Mouse (Mus musculus): ENCODE data around the gene Hdac5.
A peak's percentile ranks its signal among the peaks of the same experiment; 100 is the strongest.

The Hdac5 gene

DNA sequence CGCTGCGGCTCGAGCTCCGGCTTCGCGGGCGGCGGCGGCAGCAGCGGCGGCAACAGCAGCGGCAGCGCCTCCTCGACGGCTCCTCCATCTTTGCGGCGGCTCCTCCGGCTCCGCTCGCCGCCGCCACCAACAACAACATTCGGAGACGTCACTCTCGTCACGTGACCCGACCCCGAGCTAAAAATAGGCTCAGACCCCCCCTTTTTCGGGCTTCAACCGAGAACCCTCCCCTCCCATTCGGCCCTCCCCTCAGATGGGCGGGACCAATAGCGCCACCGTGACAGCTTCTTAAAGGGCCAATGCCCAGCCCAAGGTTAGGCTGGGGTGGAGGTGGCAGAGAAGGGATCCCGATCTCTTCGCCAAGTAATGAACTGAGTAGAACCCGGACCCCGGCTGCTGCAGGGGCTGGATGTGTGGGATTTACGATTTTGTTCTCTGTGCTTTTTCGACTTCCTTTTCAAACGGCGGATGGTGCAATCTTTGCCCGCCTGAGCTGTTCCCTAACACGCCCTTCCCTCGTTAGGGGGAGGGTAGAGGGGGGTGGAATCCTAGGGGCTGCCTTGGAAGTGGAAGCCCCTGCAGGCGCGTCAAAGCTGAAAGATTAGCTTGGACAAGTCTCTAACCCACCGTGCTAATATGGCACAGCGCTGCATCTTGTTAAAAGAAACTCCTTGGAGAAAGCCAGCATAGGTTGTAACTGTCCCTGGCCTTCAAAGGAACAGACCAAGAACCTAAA, at the start of gene Hdac5:
Hdac5 (minus strand) TSS at position 161 of the 736 bp plus-strand sequence.
- DNase-seq (ENCODE audit: low spot score in 2 of 2): peak; percentile 99

GRCm38 (mm10) chr11:102279595-102279994, 49.6 kb upstream of the Hdac5 start:
- no peak for DNase-seq (ENCODE audit: low spot score in 2 of 2)

GRCm38 (mm10) chr11:102277754-102278153, 47.8 kb upstream of the Hdac5 start:
- no peak for DNase-seq (ENCODE audit: low spot score in 2 of 2)

- peak in 1 of 2 experiments; percentile 45 for DNase-seq (ENCODE audit: low spot score in 2 of 2)
These were observed 46.5 kb upstream of the Hdac5 start for GRCm38 (mm10) chr11:102276411-102276915.

- DNase-seq (ENCODE audit: low spot score in 2 of 2): no peak
These were observed 38.7 kb upstream of the Hdac5 start, which contains the start of gene Asb16 for GRCm38 (mm10) chr11:102268520-102269244. TSS of gene Asb16 (plus strand) at chr11:102268743.

GRCm38 (mm10) chr11:102267480-102267879, 37.5 kb upstream of the Hdac5 start:
- peak; percentile 80 to 83 for DNase-seq (ENCODE audit: low spot score in 2 of 2)

DNA sequence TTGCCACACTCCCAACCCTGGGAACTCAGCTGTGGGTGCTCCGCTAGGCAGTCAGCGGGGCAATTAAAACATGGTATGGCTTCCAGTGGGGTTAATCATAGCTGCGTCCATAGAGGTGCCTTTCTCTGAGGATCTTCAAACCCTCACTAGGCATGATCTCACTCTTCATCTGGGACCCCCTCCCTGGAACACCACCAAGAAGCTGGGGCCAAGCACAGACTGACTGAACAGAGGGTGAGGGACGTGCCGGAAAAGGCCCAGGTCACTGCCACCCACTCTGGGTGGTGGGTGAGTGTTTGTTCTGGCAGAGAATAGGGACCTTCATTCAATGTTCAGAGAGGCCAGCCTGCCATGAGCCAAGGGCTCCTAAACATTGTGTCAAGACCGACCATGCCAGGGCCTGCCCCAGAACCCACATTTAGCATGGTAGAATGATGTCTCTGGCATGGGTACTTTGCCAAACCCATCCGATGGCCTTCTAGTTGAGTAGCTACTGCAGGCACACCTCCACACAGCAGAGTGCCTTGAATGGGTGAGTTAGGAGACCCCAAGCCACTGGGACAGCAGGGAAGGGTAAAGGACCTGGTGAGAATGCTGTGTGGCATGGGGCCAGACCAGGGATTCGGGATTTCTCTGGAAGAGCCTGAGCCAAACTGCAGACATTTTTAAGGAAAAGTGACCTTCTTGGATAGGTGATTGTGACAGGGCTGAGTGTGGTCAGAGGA, 36.8 kb upstream of the Hdac5 start:
- no peak for DNase-seq (ENCODE audit: low spot score in 2 of 2)

GRCm38 (mm10) chr11:102265816-102266215, 35.9 kb upstream of the Hdac5 start:
- DNase-seq (ENCODE audit: low spot score in 2 of 2): no peak

DNA sequence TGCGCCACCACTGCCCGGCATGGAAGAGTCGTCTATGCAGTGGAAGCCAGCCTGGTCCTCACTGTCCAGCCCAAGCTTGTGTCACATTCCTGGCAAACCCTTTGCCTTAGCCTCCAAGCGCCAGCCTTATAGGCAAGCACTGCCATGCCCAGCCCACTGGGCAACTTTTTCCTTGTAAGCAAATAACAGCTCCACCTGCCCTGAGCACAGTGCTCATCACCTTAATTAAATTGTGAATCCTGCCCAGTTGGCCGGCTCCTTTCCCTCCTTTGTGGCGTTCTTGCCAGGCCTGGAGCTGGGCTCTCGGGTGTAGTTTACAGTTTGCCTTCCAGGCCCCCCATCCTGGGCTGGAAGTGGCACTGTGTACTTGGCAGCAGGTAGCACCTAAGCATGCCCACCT, 33.2 kb upstream of the Hdac5 start:
- DNase-seq (ENCODE audit: low spot score in 2 of 2): no peak

DNA sequence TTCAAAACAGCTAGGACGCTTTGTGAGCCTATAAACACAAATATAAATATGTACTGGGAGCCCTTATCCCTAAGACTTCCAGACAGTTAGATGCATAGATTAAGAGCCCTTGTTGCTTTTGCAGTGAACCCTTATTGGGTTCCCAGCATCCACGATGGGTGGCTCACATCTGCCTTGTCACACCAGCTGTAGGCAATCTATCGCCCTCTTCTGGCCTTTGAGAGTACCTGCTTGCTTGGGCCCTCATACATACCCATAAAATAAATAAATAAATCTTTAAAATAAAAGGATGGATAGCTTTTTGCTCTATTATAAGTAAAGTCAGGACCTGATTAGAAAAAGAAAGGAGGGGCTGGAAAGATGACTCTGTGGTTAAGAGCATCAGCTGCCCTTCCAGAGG, 28.6 kb upstream of the Hdac5 start:
- DNase-seq (ENCODE audit: low spot score in 2 of 2): no peak

- no peak for DNase-seq (ENCODE audit: low spot score in 2 of 2)
These were observed 28.1 kb upstream of the Hdac5 start for GRCm38 (mm10) chr11:102258095-102258494.

GRCm38 (mm10) chr11:102257514-102257913, 27.5 kb upstream of the Hdac5 start:
- peak in 1 of 2 experiments; percentile 35 for DNase-seq (ENCODE audit: low spot score in 2 of 2)

DNA sequence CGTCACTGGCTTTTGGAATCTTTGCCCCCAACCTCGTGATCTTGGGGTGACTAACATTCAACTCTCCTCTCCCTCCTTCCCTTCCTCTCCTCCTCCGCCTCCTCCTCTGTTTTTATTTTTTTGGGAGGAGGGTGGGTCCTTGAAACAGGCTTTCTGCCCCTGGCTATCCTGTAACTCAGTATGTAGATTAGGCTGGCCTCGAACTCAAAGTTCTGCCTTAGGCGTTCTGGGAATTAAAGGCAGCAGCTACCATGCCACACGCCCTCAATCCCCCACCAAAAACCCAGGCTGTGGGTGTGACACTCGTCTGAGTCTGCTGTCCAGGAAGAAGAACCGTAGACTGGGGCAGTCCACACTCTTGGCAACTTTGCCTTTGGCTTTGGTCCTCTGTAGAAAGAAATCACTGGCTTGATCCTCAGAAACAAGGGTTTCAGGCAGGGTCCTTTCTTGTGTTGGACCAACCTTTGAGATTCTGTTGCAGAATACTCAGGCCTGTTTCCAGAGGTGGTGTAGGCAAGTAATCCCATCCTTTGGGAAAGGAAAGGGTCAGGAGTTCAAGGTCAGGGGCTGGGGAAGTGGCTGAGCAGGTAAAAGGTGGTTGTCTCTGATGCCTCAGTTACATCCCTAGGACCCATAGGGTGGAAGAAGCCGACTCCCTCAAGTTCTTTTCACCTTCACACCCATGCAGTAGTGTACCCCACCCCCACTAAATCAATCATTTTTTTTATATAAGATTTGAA, 19.6 kb upstream of the Hdac5 start:
- no peak for DNase-seq (ENCODE audit: low spot score in 2 of 2)

DNA sequence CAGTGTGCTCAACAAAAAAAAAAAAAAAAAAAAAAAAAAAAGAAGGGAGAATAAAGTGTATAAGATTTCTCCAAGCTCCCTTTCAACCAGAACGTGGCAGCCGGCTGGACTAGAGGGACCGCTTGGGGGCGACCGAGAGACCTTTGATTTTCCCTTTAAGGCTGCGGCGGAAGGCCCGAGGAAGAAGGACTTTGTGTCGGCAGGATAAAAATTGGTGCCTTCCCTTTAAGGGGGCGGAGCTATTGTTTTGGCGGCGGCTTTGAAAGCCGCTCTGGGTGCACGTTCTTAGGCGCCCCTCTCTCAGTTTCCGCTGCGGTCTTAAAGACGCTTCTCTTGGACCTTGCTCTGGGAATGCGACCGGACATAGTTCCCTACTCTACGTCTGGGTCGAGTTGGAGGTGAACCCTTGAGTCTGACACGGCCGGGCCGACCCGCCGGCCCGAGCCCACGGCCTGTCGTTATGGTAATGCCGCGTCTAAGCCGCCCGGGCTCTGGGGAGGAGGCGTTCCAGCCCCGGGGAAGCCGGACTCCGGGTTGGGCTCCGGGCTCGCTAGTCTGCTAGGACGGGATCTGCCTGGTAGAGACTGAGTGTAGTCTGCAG, 18.8 kb upstream of the Hdac5 start, which contains the start of gene BC030867:
BC030867 (plus strand) TSS at position 253 of the 601 bp plus-strand sequence.
- DNase-seq (ENCODE audit: low spot score in 2 of 2): peak; percentile 93 to 95

DNA sequence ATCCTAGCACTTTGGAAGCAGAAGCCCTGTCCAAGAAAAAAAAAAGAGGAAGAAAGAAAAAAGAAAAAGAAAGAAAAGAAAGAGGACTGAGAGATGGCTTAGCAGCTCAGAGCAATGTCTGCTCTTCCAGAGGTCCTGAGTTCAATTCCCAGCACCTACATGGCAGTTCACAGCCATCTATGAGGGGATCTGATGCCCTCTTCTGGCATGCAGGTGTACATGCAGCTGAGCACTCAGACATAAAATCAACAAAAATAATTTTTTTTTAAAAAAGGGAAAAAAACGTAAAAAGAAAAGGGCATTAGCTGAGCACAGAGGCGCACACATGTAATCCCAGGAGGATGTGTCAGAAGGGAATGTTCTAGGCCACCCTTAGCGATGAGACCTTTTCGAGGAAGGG, 16.9 kb upstream of the Hdac5 start:
- no peak for DNase-seq (ENCODE audit: low spot score in 2 of 2)

GRCm38 (mm10) chr11:102246273-102246635, 16.3 kb upstream of the Hdac5 start:
- DNase-seq (ENCODE audit: low spot score in 2 of 2): no peak

DNA sequence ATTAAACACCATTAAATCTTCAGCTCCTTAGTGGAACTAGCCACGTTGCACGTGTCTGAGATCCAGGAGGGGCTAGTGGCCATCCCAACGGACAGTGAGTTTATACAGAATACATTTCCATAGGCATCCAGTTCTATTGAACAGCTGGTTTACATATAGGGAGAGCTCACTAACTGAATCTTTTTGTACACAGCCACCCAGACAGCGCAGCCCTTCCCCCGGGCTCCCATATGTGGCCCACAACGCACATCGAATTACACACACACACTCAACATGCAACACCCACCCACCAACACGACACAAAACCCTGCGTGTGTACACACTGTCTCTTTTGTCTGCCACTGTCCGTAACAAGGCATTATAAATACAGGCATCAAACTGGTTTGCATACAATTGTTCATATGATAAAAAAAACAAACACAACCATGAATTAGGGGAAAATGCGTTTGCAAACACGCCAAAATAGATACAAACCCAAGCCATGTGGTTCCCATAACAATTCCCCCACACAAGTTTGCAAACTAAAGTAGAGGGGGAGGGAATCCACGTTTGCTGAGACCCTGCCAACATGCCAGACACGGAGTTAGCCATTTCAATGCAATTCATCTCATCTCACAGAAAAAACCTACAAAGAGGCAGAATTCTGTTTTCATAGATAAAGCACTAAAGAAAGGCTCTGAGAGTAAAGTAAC, 15.8 kb upstream of the Hdac5 start:
- DNase-seq (ENCODE audit: low spot score in 2 of 2): no peak

GRCm38 (mm10) chr11:102244926-102245449, 15.0 kb upstream of the Hdac5 start:
- DNase-seq (ENCODE audit: low spot score in 2 of 2): peak; percentile 85 to 90

DNA sequence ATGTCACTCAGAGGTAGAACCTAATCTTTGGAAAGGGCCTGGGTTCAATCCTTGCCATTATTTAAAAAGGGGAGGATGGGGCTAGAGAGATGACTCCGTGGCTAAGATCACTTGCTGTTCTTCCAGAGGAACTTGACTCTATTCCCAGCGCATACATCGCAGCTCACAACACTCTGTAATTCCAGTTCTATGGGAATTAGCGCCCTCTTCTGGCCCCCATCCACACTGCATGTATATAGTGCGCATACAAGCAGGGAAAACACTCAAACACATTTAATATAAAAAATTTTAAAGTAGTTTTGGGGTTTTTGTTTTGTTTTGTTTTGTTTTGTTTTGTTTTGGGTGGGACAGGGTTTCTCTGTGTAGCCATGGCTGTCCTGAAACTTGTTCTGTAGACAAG, 11.9 kb upstream of the Hdac5 start:
- no peak for DNase-seq (ENCODE audit: low spot score in 2 of 2)

GRCm38 (mm10) chr11:102241246-102241645, 11.3 kb upstream of the Hdac5 start:
- DNase-seq (ENCODE audit: low spot score in 2 of 2): no peak

Data from right cerebral cortex, postnatal 10 days (tissue).